Mouse (Mus musculus): ENCODE data around the gene Wnt9b.

DNA sequence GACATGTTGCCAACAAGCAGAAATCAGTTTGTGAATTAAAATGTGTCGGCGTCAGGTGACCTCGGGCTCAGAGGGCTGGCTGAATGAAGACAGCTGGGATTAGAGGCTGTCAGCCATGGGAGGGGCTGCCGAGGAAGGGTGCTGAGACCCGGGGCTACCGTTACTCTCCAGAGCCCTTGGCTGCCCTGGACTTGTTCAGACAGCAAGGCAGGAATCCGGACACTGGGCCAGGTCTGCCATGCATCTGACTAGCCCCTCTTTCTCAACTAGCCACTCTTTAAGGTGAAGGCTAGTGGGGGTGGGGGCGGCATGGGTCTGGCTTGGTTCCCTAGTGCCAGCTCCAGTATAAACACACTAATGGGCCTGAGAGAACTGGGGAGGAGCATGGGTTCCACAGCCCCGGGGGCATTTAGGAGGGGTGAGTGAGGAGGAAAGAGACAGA, 27.6 kb downstream of the Wnt9b start:
- TF ChIP-seq GATA1 (IDR thresholded peaks at IDR 0.05; ENCODE audit: low read length) (no peak), TAL1 (IDR thresholded peaks at IDR 0.05; ENCODE audit: low read length) (no peak)

All from erythroblast, embryonic 14.5 days (primary cell).